Mouse (Mus musculus) heart, adult 2 months (tissue): Measurements from ENCODE around the gene Zfp365.

Source experiments
- CTCF ChIP-seq: fragments of 200-600 bp; IDR thresholded peaks from 2 replicates; pipeline ENCODE4 v1.8.1; 2022; ENCODE audit warnings: antibody characterized with exemption, mild to moderate bottlenecking, moderate library complexity
- POLR2A ChIP-seq: fragments of 200-500 bp; IDR thresholded peaks from 2 replicates; pipeline ENCODE4 v1.6.1; 2011; ENCODE audit warnings: mild to moderate bottlenecking, low read depth, low read length, control low read depth; ENCODE audit not compliant: insufficient read depth

GRCm38 (mm10) chr10:67907931-67908330, 4.5 kb downstream of the Zfp365 start:
- no peak for TF ChIP-seq POLR2A
- no peak for TF ChIP-seq CTCF
